Mouse (Mus musculus): ENCODE measurements around the gene Bhmt. TPM values are rescaled to one million over a fixed set of nuclear protein-coding genes. Genes with fewer than 3 reads are reported as not detected.

Bhmt gene
- polyA plus RNA-seq, 1 experiment from 2014 or later: not detected

DNA sequence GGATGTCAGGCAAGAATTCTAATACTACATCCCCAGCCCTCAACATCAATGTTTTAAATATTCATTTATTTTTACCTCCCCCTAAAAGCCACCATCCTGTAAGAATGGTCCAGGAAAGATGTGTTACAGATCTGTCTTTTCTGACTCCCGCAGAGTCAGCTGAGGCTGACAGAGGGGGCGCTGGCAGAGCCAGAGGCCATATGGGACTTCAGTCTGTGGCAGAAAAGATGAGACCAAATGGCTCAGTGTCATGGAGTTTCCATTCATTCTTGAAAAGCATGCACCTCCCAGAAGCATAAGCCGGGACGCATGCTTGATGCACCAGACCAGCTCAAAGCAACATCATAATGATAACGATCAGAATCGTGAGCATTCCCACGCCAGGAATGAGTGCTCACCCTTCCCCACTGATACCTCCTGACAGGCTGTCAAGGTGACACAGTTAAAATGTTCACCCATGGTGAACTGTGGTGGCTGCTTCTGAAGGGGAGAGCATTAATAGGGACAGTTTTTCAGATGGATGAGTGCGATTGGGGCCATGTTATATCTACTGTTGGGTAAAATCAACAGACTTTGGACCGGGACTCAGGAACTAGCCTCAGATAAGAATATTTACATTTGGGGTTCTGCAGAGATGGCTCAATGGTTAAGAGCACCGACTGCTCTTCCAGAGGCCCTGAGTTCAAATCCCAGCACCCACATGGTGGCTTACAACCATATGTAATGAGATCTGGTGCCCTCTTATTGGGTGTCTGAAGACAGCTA lies 6.6 kb downstream of the Bhmt start:
- Histone ChIP-seq H3K4me2 (ENCODE audit: low read length) (no peak overlapping the region), H3K4me1 (ENCODE audit: control insufficient read depth in 2 of 2, insufficient read depth in 2 of 2, low read length in 2 of 2) (no peaks in the 10 kb centered on the region), H3K27me3 (ENCODE audit: control insufficient read depth, insufficient read depth, low read length) (no peaks in the 10 kb centered on the region), H3K4me3 (ENCODE audit: control insufficient read depth in 1 of 2, insufficient read depth in 1 of 2, low read depth in 1 of 2, low read length in 2 of 2) (no peak overlapping the region), H3K36me3 (ENCODE audit: control insufficient read depth, insufficient read depth, low read length) (no peaks in the 10 kb centered on the region), H3K27ac (replicated peaks in 1 of 2; ENCODE audit: control insufficient read depth in 1 of 2, insufficient read depth in 1 of 2, low read depth in 2 of 2, low read length in 2 of 2) (no peak overlapping the region), H3K9ac (ENCODE audit: low read length) (no peak overlapping the region), H3K9me3 (ENCODE audit: control insufficient read depth, low read length) (no peaks in the 10 kb centered on the region)
- WGBS: 76% methylated on average over 10 of the region's 10 CpGs
- ATAC-seq (ENCODE audit: insufficient number of reproducible peaks, insufficient read depth, low FRiP score, low read depth): no peak

DNA sequence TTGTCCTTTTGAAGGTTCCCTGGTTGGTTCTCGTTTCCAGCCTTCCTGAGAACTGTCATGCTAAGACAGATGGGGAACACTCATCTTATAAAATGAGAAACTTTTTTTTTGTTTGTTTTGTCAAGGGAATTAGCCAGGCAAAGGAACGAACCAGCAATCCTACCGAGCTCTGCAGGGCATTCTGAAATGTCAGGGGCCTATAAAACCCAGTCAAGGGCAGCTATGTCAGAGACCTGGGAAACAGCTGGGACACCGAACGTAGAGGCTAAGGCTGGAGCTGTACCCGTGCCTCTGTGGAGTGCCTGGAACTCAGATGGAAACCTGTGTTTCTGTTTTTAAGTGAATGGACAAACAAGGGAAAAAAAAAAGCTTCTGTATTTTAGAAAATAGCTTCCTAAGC lies 8.9 kb downstream of the Bhmt start:
- H3K36me3 ChIP-seq (ENCODE audit: control insufficient read depth, insufficient read depth, low read length): no peaks in the 10 kb centered on the region
- no peak overlapping the region for H3K27ac ChIP-seq (replicated peaks in 1 of 2; ENCODE audit: control insufficient read depth in 1 of 2, insufficient read depth in 1 of 2, low read depth in 2 of 2, low read length in 2 of 2)
- no peak for ATAC-seq (ENCODE audit: insufficient number of reproducible peaks, insufficient read depth, low FRiP score, low read depth)
- 45% methylated on average over 6 of the region's 6 CpGs for WGBS
- H3K9me3 ChIP-seq (ENCODE audit: control insufficient read depth, low read length): no peaks in the 10 kb centered on the region
- no peak overlapping the region for H3K4me2 ChIP-seq (ENCODE audit: low read length)
- no peaks in the 10 kb centered on the region for H3K4me1 ChIP-seq (ENCODE audit: control insufficient read depth in 2 of 2, insufficient read depth in 2 of 2, low read length in 2 of 2)
- H3K27me3 ChIP-seq (ENCODE audit: control insufficient read depth, insufficient read depth, low read length): no peaks in the 10 kb centered on the region
- H3K9ac ChIP-seq (ENCODE audit: low read length): no peak overlapping the region
- H3K4me3 ChIP-seq (ENCODE audit: control insufficient read depth in 1 of 2, insufficient read depth in 1 of 2, low read depth in 1 of 2, low read length in 2 of 2): no peak overlapping the region

DNA sequence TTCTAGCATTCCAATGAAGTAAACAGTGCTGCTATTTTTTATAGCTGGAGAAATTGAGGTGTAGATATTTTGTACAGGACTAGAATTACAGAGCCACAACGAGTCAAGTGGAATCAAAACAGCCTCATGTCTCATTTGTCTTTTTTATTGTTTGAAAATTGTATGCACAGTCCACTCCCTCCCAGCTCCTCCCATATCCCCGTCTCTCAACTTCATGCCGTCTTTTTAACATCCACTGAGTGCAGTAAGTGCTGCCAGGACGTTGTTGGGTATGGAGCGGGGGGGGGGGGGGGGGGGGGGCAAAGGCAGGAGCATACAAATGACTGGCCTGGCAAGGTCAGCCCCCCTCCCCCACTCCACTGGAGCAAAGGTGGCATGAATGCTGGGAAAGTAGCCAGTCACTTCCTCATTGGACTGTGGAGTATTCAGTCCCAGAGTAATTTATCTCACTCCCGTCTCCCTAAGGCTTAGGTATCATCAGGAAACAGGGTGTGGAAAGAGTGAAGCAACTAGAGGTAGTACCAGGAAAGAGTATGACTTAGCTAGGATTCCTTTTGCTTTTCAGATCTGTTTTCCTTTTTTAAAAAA lies 23.3 kb downstream of the Bhmt start:
- no peak for ATAC-seq (ENCODE audit: insufficient number of reproducible peaks, insufficient read depth, low FRiP score, low read depth)
- 0 out of 2 replicates have a peak, but pooled peaks cover 4% of the 10 kb centered on the region for H3K9me3 ChIP-seq (ENCODE audit: control insufficient read depth, low read length)

DNA sequence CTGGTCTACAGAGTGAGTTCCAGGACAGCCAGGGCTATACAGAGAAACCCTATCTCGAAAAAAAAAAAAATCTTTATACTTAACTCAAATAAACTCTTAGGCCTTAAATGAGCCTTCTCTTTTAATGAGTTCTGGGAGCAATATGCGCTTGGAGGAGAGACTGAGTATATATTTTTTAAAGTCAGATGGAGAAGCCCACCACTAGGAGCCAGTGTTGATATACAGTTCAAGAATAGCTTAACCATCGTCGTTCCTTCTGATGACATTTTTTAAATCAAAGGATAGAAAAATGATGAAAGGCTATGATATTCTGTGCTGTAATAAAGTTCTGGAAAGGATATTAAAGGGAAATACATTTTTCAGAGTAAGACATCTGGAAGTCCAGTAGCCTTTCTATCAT lies 24.0 kb downstream of the Bhmt start:
- 0 out of 2 replicates have a peak, but pooled peaks cover 4% of the 10 kb centered on the region for H3K9me3 ChIP-seq (ENCODE audit: control insufficient read depth, low read length)

More for the DNA sequence above, 23.3 kb downstream of the Bhmt start:
- Histone ChIP-seq H3K9ac (ENCODE audit: low read length) (no peak overlapping the region), H3K4me3 (ENCODE audit: control insufficient read depth in 1 of 2, insufficient read depth in 1 of 2, low read depth in 1 of 2, low read length in 2 of 2) (no peak overlapping the region), H3K27me3 (ENCODE audit: control insufficient read depth, insufficient read depth, low read length) (no peaks in the 10 kb centered on the region), H3K4me2 (ENCODE audit: low read length) (no peak overlapping the region), H3K36me3 (ENCODE audit: control insufficient read depth, insufficient read depth, low read length) (no peaks in the 10 kb centered on the region), H3K27ac (replicated peaks in 1 of 2; ENCODE audit: control insufficient read depth in 1 of 2, insufficient read depth in 1 of 2, low read depth in 2 of 2, low read length in 2 of 2) (no peak overlapping the region), H3K4me1 (ENCODE audit: control insufficient read depth in 2 of 2, insufficient read depth in 2 of 2, low read length in 2 of 2) (0 out of 4 replicates have a peak, but pooled peaks cover 0 to 2% of the 10 kb centered on the region in 2 experiments)
- 46% methylated on average over 6 of the region's 6 CpGs for WGBS

DNA sequence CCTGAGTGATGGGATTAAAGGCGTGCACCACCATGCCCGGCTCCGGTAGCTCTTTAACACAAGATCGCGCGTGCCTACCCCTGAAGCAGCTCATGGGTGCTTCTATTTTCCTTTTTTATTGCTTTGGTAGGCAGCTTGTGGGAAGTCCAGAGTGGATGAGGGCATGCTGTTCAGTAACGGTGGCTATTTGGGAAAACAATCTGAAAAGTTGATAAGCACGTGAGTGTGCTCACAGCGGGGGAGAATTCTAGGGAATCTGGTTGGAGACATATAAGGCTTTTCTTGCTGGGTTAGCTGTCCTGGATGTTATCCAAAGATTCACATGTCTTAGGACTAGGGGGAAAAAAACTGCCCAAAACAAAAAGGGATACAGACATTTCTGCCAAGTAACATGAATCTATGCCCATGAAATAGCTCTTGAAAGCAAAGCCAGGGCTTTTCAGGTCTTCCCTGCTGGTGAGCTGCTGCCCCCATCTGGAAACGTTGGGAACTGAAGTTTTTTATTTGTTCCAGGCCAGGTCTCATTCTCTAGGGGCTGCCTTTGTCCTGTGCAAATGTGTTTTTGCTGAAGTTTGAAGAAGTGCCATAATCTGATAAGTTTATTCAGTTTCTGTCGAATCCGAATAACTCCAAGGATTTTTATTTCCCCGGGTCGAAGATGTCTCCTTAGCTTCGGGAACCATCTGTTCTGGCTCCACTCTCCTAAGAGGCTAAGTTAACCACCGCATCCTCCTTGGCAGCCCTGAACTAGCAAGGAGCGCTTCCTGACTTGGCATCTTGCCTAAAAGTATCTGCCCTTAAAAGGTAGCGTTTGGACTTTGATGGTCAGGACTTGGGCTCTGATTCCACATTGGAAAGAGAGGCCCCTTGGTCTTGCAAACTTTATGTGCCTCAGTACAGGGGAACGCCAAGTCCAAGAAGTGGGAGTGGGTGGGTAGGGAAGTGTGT lies 24.8 kb downstream of the Bhmt start:
- no peaks in the 10 kb centered on the region for H3K27me3 ChIP-seq (ENCODE audit: control insufficient read depth, insufficient read depth, low read length)
- no peak; the same call in 1 of the 2 replicates for ATAC-seq (ENCODE audit: insufficient number of reproducible peaks, insufficient read depth, low FRiP score, low read depth)
- H3K27ac ChIP-seq (replicated peaks in 1 of 2; ENCODE audit: control insufficient read depth in 1 of 2, insufficient read depth in 1 of 2, low read depth in 2 of 2, low read length in 2 of 2): no peak overlapping the region
- 0 out of 2 replicates have a peak, but pooled peaks cover 4% of the 10 kb centered on the region for H3K9me3 ChIP-seq (ENCODE audit: control insufficient read depth, low read length)
- no peak overlapping the region; the same call in 1 of the 2 replicates for H3K9ac ChIP-seq (ENCODE audit: low read length)
- H3K4me1 ChIP-seq (ENCODE audit: control insufficient read depth in 2 of 2, insufficient read depth in 2 of 2, low read length in 2 of 2): 0 out of 4 replicates have a peak, but pooled peaks cover 0 to 2% of the 10 kb centered on the region in 2 experiments
- H3K36me3 ChIP-seq (ENCODE audit: control insufficient read depth, insufficient read depth, low read length): no peaks in the 10 kb centered on the region
- 42% methylated on average over 19 of the region's 19 CpGs for WGBS
- H3K4me2 ChIP-seq (ENCODE audit: low read length): peak overlapping the region; percentile 45
- peak overlapping the region in 1 of 2 experiments; percentile 11; a peak in 1 of 4 replicates for H3K4me3 ChIP-seq (ENCODE audit: control insufficient read depth in 1 of 2, insufficient read depth in 1 of 2, low read depth in 1 of 2, low read length in 2 of 2)

More for the DNA sequence above, 24.0 kb downstream of the Bhmt start:
- H3K9ac ChIP-seq (ENCODE audit: low read length): no peak overlapping the region
- H3K4me2 ChIP-seq (ENCODE audit: low read length): no peak overlapping the region
- H3K4me3 ChIP-seq (ENCODE audit: control insufficient read depth in 1 of 2, insufficient read depth in 1 of 2, low read depth in 1 of 2, low read length in 2 of 2): no peak overlapping the region
- no peak overlapping the region for H3K27ac ChIP-seq (replicated peaks in 1 of 2; ENCODE audit: control insufficient read depth in 1 of 2, insufficient read depth in 1 of 2, low read depth in 2 of 2, low read length in 2 of 2)
- no peaks in the 10 kb centered on the region for H3K36me3 ChIP-seq (ENCODE audit: control insufficient read depth, insufficient read depth, low read length)
- 0 out of 4 replicates have a peak, but pooled peaks cover 0 to 2% of the 10 kb centered on the region in 2 experiments for H3K4me1 ChIP-seq (ENCODE audit: control insufficient read depth in 2 of 2, insufficient read depth in 2 of 2, low read length in 2 of 2)
- ATAC-seq (ENCODE audit: insufficient number of reproducible peaks, insufficient read depth, low FRiP score, low read depth): no peak
- 70% methylated on average over 4 of the region's 4 CpGs for WGBS
- no peaks in the 10 kb centered on the region for H3K27me3 ChIP-seq (ENCODE audit: control insufficient read depth, insufficient read depth, low read length)

DNA sequence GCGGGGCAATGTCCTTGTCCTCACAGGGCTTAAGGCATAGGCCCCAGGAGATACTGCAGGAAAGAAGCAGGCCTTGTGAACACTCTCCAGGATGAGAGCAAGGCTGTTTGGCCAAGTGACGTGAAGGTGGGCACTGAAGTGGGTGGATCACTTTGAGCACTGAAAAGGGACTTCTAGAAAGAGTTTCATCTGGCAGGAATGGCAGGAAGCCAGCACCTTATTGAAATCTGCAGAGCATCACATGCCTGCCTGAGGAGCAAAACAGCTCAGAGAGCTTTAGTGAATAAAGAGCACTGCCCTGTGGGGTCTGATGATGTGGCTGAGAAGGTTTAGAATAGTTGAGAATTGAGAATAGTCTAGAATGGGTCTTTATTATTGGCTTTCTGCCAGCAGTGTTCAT lies 29.3 kb downstream of the Bhmt start:
- WGBS: 72% methylated on average over 2 of the region's 2 CpGs
- Histone ChIP-seq H3K4me1 (ENCODE audit: control insufficient read depth in 2 of 2, insufficient read depth in 2 of 2, low read length in 2 of 2) (peaks cover 5 to 6% of the 10 kb centered on the region in 2 experiments; a peak in 3 of 4 replicates), H3K4me3 (ENCODE audit: control insufficient read depth in 1 of 2, insufficient read depth in 1 of 2, low read depth in 1 of 2, low read length in 2 of 2) (no peak overlapping the region), H3K27ac (replicated peaks in 1 of 2; ENCODE audit: control insufficient read depth in 1 of 2, insufficient read depth in 1 of 2, low read depth in 2 of 2, low read length in 2 of 2) (no peak overlapping the region), H3K4me2 (ENCODE audit: low read length) (no peak overlapping the region), H3K36me3 (ENCODE audit: control insufficient read depth, insufficient read depth, low read length) (no peaks in the 10 kb centered on the region), H3K9me3 (ENCODE audit: control insufficient read depth, low read length) (no peaks in the 10 kb centered on the region), H3K9ac (ENCODE audit: low read length) (no peak overlapping the region), H3K27me3 (ENCODE audit: control insufficient read depth, insufficient read depth, low read length) (no peaks in the 10 kb centered on the region)
- ATAC-seq (ENCODE audit: insufficient number of reproducible peaks, insufficient read depth, low FRiP score, low read depth): no peak

DNA sequence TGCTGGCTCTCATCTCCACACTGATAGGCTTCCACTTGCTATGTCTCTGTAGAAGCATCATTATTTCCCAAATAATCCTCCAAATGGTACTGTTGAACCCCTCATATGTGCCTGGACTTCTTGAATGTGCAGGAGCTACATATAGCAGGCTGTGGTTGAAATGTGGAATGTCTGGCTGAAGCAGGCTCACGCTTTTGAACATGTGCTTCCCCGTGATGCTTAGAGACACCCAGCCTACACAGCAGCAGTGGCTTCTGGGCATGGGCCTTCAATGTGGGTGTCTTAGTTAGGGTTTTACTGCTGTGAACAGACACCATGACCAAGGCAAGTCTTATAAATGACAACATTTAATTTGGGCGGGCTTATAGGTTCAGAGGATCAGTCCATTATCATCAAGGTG lies 30.1 kb downstream of the Bhmt start:
- H3K27ac ChIP-seq (replicated peaks in 1 of 2; ENCODE audit: control insufficient read depth in 1 of 2, insufficient read depth in 1 of 2, low read depth in 2 of 2, low read length in 2 of 2): no peak overlapping the region
- H3K4me2 ChIP-seq (ENCODE audit: low read length): no peak overlapping the region
- 93% methylated on average over 3 of the region's 3 CpGs for WGBS
- H3K9me3 ChIP-seq (ENCODE audit: control insufficient read depth, low read length): no peaks in the 10 kb centered on the region
- no peak for ATAC-seq (ENCODE audit: insufficient number of reproducible peaks, insufficient read depth, low FRiP score, low read depth)
- H3K27me3 ChIP-seq (ENCODE audit: control insufficient read depth, insufficient read depth, low read length): no peaks in the 10 kb centered on the region
- H3K9ac ChIP-seq (ENCODE audit: low read length): no peak overlapping the region
- H3K36me3 ChIP-seq (ENCODE audit: control insufficient read depth, insufficient read depth, low read length): no peaks in the 10 kb centered on the region
- peaks cover 5 to 6% of the 10 kb centered on the region in 2 experiments; a peak in 3 of 4 replicates for H3K4me1 ChIP-seq (ENCODE audit: control insufficient read depth in 2 of 2, insufficient read depth in 2 of 2, low read length in 2 of 2)
- no peak overlapping the region for H3K4me3 ChIP-seq (ENCODE audit: control insufficient read depth in 1 of 2, insufficient read depth in 1 of 2, low read depth in 1 of 2, low read length in 2 of 2)
